Mouse (Mus musculus): ENCODE data around the gene Fdxr.

- TF ChIP-seq CTCF (IDR thresholded peaks at IDR 0.05; ENCODE audit: low read depth, low read length) (no peak), POLR2A (IDR thresholded peaks at IDR 0.05; ENCODE audit: insufficient read depth, low read length) (no peak)
Measured at GRCm38 (mm10) chr11:115257775-115258510, 18.9 kb downstream of the Fdxr start.
